Mouse (Mus musculus): ENCODE measurements around the gene Macrod1.

- TF ChIP-seq CTCF (IDR thresholded peaks at IDR 0.05; ENCODE audit: borderline replicate concordance, extremely low read depth, insufficient read depth, insufficient read length) = no peak
- no peak for TF ChIP-seq POLR2A (IDR thresholded peaks at IDR 0.05; ENCODE audit: borderline replicate concordance, extremely low read depth, insufficient read depth, insufficient read length, poor library complexity, severe bottlenecking)
Measured at GRCm38 (mm10) chr19:7151300-7151926, 94.8 kb downstream of the Macrod1 start.

Data from brain, embryonic 14.5 days (tissue).